In the genomic region with DNA sequence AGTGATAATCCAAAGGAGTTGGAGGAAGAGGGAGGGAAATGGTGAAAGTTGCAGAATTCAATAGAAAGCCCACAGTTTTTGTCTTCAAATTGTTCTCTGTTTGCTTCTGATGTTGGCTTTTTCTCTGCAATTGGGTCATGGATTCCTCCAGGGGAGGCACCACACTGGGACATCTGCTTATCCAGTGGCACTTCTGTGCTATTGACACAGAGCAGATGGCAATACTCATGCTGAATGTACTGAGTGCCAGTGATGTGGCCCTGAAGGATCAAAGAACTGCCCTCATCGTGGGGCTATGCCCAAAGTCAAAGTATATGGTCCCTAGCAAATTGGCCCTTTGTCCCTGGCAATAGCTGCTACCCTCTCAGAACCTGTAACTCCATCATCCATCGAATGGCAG, we compare ENCODE assay signal across 18 mouse cellular contexts.
A peak's percentile ranks its signal among the peaks of the same experiment; 100 is the strongest.
DNase-seq lines count a peak whose midpoint lies in the region; ATAC-seq lines count a peak whose summit lies in the region.
"Had no signal": no experiment of that assay in that cellular context is flagged by ENCODE, and none has a peak within 500 bp of the region (broad histone marks: within the 10 kb centered on the region; RNA-seq: fewer than 3 reads in every experiment).

No protein-coding gene starts in this region.

- ATAC-seq in cerebellum, adult (ENCODE audit: insufficient number of reproducible peaks, low FRiP score, low TSS enrichment), result peak; percentile 82
- ATAC-seq: CD4-positive, CD25-positive, alpha-beta regulatory T cell, adult 4 months; forebrain, embryonic 15.5 days; hindbrain, postnatal 0 days had no signal

- intact Hi-C loops in gastrocnemius, postnatal 36 days (cut with DNase I), result no loop called here

- DNase-seq in cerebellum, postnatal 4 days (ENCODE audit: low spot score in 2 of 2), result no peak
- DNase-seq in cerebellum, adult 11-12 months, result peak; percentile 61
- DNase-seq in cerebellum, adult 9-10 months, result peak; percentile 65
- DNase-seq in cerebellum, postnatal 25 days, result peak; percentile 31 to 45
- no peak for DNase-seq in urinary bladder, postnatal 25 days (ENCODE audit: low spot score)
- DNase-seq in gastrocnemius, postnatal 36 days, result no peak
- no peak for DNase-seq in spleen, adult 18-20 months
- DNase-seq: adrenal gland, adult 8-10 months; adrenal gland, postnatal 36 days; B cell, adult 2 months; gastrocnemius, postnatal 10 days; heart, postnatal 10 days; heart, postnatal 4 days; kidney, adult 11 months had no signal

Comparison
In these comparisons a context has a peak if more than half of its experiments do, and no peak if none do; other contexts are left out.
1. DNase-seq: peak in cerebellum, adult 11-12 months (single experiment), cerebellum, adult 9-10 months (single experiment) and cerebellum, postnatal 25 days (2 of 2); none in cerebellum, postnatal 4 days (0 of 2), urinary bladder, postnatal 25 days (single experiment), gastrocnemius, postnatal 36 days (0 of 2) and spleen, adult 18-20 months (0 of 2).